Mouse (Mus musculus) MEL (cell line): ENCODE results near the gene Smpd3. TPM values are rescaled to one million over a fixed set of nuclear protein-coding genes. Genes with fewer than 3 reads are reported as not detected.

Source experiments
- DNase-seq: peaks from one replicate; pipeline ENCODE4 v3.0.0; 2011; ENCODE audit warnings: low read depth, low spot score
- H3K27ac ChIP-seq: 2 replicates; pipeline ENCODE4 v1.5.1; 2012; ENCODE audit warnings: low read depth, mild to moderate bottlenecking, control low read depth, low read length, moderate library complexity; ENCODE audit not compliant: control insufficient read depth
- H3K27me3 ChIP-seq, 2 experiments: fragments of 150-350 bp in 1 of 2; sonication (generic) in 1 of 2; 2 replicates each; pipeline ENCODE4 v1.6.1; 2012; ENCODE audit warnings: low read length in 2 of 2, mild to moderate bottlenecking in 2 of 2, improper control_type of control experiment in 1 of 2, moderate library complexity in 1 of 2; ENCODE audit not compliant: insufficient read depth in 2 of 2, control insufficient read depth in 1 of 2
- H3K36me3 ChIP-seq, 2 experiments: 2 replicates each; pipeline ENCODE4 v1.6.1; 2012 to 2014; ENCODE audit warnings: low read length in 2 of 2, improper control_type of control experiment in 1 of 2, inconsistent platforms in 1 of 2, mild to moderate bottlenecking in 1 of 2; ENCODE audit not compliant: insufficient read depth in 2 of 2, control insufficient read depth in 1 of 2
- H3K4me1 ChIP-seq, 2 experiments: fragments of 150-350 bp in 1 of 2; sonication (generic) in 1 of 2; 2 replicates each; pipeline ENCODE4 v1.6.1; 2012; ENCODE audit warnings: low read length in 2 of 2, improper control_type of control experiment in 1 of 2, mild to moderate bottlenecking in 1 of 2; ENCODE audit not compliant: insufficient read depth in 2 of 2, control insufficient read depth in 1 of 2
- H3K4me3 ChIP-seq, 2 experiments: fragments of 150-350 bp in 1 of 2; sonication (generic) in 1 of 2; 2 replicates each; pipeline ENCODE4 v1.5.1; 2012; ENCODE audit warnings: low read depth in 2 of 2, low read length in 2 of 2, mild to moderate bottlenecking in 2 of 2, moderate library complexity in 2 of 2, control low read depth in 1 of 2, improper control_type of control experiment in 1 of 2; ENCODE audit not compliant: control insufficient read depth in 1 of 2, insufficient read depth in 1 of 2
- H3K79me2 ChIP-seq: 2 replicates; pipeline ENCODE4 v1.6.1; 2012; ENCODE audit warnings: mild to moderate bottlenecking, low read length, moderate library complexity; ENCODE audit not compliant: control insufficient read depth, poor library complexity, insufficient read depth
- H3K9ac ChIP-seq: 2 replicates; pipeline ENCODE4 v1.6.1; 2012; ENCODE audit warnings: low read depth, mild to moderate bottlenecking, control low read depth, low read length, moderate library complexity; ENCODE audit not compliant: control insufficient read depth, poor library complexity, severe bottlenecking
- H3K9me3 ChIP-seq: fragments of 150-350 bp; sonication (generic); replicated peaks from 2 replicates; pipeline ENCODE4 v1.6.1; 2012; ENCODE audit warnings: mild to moderate bottlenecking, low read length, improper control_type of control experiment, moderate library complexity; ENCODE audit not compliant: insufficient read depth
- BHLHE40 ChIP-seq: IDR thresholded peaks from 2 replicates; pipeline ENCODE4 v1.6.1; 2012; ENCODE audit warnings: low read depth, mild to moderate bottlenecking, inconsistent platforms, low read length, improper control_type of control experiment, borderline replicate concordance
- CHD2 ChIP-seq: IDR thresholded peaks from 2 replicates; pipeline ENCODE4 v1.6.1; 2011; ENCODE audit warnings: low read length, improper control_type of control experiment
- CTCF ChIP-seq, 3 experiments: IDR thresholded peaks in 2 of 3; conservative IDR thresholded peaks in 1 of 3; 2 replicates each; pipeline ENCODE4 v1.5.1; 2011 to 2012; ENCODE audit warnings: low read length in 3 of 3, low read depth in 2 of 3, mild to moderate bottlenecking in 2 of 3, improper control_type of control experiment in 1 of 3, inconsistent platforms in 1 of 3, mixed read lengths in 1 of 3, moderate library complexity in 1 of 3; ENCODE audit not compliant: control insufficient read depth in 1 of 3, insufficient read depth in 1 of 3, poor library complexity in 1 of 3, severe bottlenecking in 1 of 3
- E2F4 ChIP-seq: IDR thresholded peaks from 2 replicates; pipeline ENCODE4 v1.6.1; 2011; ENCODE audit warnings: low read depth, low read length, improper control_type of control experiment, borderline replicate concordance
- ELF1 ChIP-seq: IDR thresholded peaks from 2 replicates; pipeline ENCODE4 v1.6.1; 2014; ENCODE audit warnings: low read depth, mild to moderate bottlenecking, inconsistent platforms, low read length, improper control_type of control experiment, moderate library complexity
- EP300 ChIP-seq, 2 experiments: IDR thresholded peaks; 2 replicates each; pipeline ENCODE4 v1.6.1; 2011; ENCODE audit warnings: improper control_type of control experiment in 2 of 2, low read length in 2 of 2, low read depth in 1 of 2, mild to moderate bottlenecking in 1 of 2
- ETS1 ChIP-seq: IDR thresholded peaks from 2 replicates; pipeline ENCODE4 v1.6.1; 2012; ENCODE audit warnings: low read depth, mild to moderate bottlenecking, inconsistent platforms, low read length, improper control_type of control experiment, moderate library complexity
- GATA1 ChIP-seq: IDR thresholded peaks from 2 replicates; pipeline ENCODE4 v1.6.1; 2011; ENCODE audit warnings: low read depth, low read length, improper control_type of control experiment
- HCFC1 ChIP-seq: IDR thresholded peaks from 2 replicates; pipeline ENCODE4 v1.6.1; 2012; ENCODE audit warnings: low read depth, mild to moderate bottlenecking, inconsistent platforms, low read length, improper control_type of control experiment, moderate library complexity
- MAFK ChIP-seq: IDR thresholded peaks from 2 replicates; pipeline ENCODE4 v1.6.1; 2011; ENCODE audit warnings: low read depth, mild to moderate bottlenecking, low read length, improper control_type of control experiment, borderline replicate concordance
- MAX ChIP-seq: IDR thresholded peaks from 2 replicates; pipeline ENCODE4 v1.6.1; 2011; ENCODE audit warnings: low read length, improper control_type of control experiment
- MYB ChIP-seq: IDR thresholded peaks from 2 replicates; pipeline ENCODE4 v1.6.1; 2011; ENCODE audit warnings: mild to moderate bottlenecking, low read depth, low read length, improper control_type of control experiment
- POLR2AphosphoS5 ChIP-seq: IDR thresholded peaks from 2 replicates; pipeline ENCODE4 v1.6.1; 2012; ENCODE audit warnings: low read depth, borderline replicate concordance, mild to moderate bottlenecking, inconsistent platforms, low read length, moderate library complexity, mixed read lengths
- RAD21 ChIP-seq: IDR thresholded peaks from 2 replicates; pipeline ENCODE4 v1.6.1; 2011; ENCODE audit warnings: mild to moderate bottlenecking, low read depth, low read length, improper control_type of control experiment
- SIN3A ChIP-seq: IDR thresholded peaks from 2 replicates; pipeline ENCODE4 v1.6.1; 2012; ENCODE audit warnings: low read length, improper control_type of control experiment, inconsistent platforms
- SMC3 ChIP-seq: IDR thresholded peaks from 2 replicates; pipeline ENCODE4 v1.6.1; 2011; ENCODE audit warnings: low read depth, low read length, improper control_type of control experiment
- TAL1 ChIP-seq: IDR thresholded peaks from 2 replicates; pipeline ENCODE4 v1.6.1; 2012; ENCODE audit warnings: mild to moderate bottlenecking, inconsistent platforms, low read length, moderate library complexity, mixed read lengths
- TBP ChIP-seq: IDR thresholded peaks from 2 replicates; pipeline ENCODE4 v1.8.0; 2011; ENCODE audit warnings: low read depth, low read length, improper control_type of control experiment
- TCF12 ChIP-seq: IDR thresholded peaks from 2 replicates; pipeline ENCODE4 v1.6.1; 2014; ENCODE audit warnings: low read depth, mild to moderate bottlenecking, inconsistent platforms, low read length, improper control_type of control experiment, moderate library complexity
- UBTF ChIP-seq: IDR thresholded peaks from 2 replicates; pipeline ENCODE4 v1.6.1; 2012; ENCODE audit warnings: low read depth, mild to moderate bottlenecking, inconsistent platforms, low read length, improper control_type of control experiment, moderate library complexity, borderline replicate concordance; ENCODE audit not compliant: insufficient read depth
- ZKSCAN1 ChIP-seq: IDR thresholded peaks from 2 replicates; pipeline ENCODE4 v1.6.1; 2012; ENCODE audit warnings: low read depth, mild to moderate bottlenecking, inconsistent platforms, low read length, improper control_type of control experiment, moderate library complexity
- polyA plus RNA-seq, 2 experiments: library from polyadenylated mRNA; stranded (reverse) in 1 of 2; unstranded in 1 of 2; fragments of >175 nt in 1 of 2; fragments of >200 nt in 1 of 2; gene quantifications; 2 replicates each; pipeline versions ENCODE4 v1.2.1 to v1.2.4; 2012; ENCODE audit warnings: low replicate concordance in 2 of 2, low read depth in 1 of 2; ENCODE audit not compliant: insufficient read length in 2 of 2, insufficient read depth in 1 of 2, missing spikeins in 1 of 2
- total RNA-seq: library from RNA; depleted of rRNA; stranded (reverse); fragments of 300-350 nt; gene quantifications from 2 replicates; pipeline ENCODE4 v1.2.3, GENCODE M21; 2012

The Smpd3 gene
- total and polyA plus RNA-seq, 3 experiments: 0.04 to 0.08 TPM; not detected in 1

DNA sequence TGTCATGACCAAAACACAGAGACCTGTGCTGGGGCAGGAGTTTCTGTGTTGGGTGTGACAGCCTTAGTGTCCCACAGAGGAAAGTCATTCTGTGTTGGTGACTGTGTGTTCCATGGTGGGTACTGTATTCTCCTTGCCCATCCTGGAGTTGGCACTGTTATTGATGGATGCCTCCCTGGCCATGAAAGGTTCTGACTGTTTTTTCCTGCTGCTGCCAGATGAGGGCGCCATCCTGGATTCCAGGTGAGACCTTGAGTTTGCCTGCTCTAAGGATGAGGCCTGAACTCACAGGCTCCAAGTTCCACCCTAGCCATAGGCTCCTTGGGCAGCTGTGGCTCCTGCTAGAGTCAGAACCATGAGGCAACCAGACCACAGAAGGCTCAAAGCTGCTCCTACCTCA, 79.6 kb downstream of the Smpd3 start:
- Histone ChIP-seq H3K4me3 (no peak overlapping the region), H3K9me3 (no peaks in the 10 kb centered on the region), H3K27ac (no peak overlapping the region), H3K9ac (no peak overlapping the region), H3K79me2 (no peaks in the 10 kb centered on the region), H3K36me3 (no peaks in the 10 kb centered on the region; a peak in 1 of 4 replicates), H3K4me1 (no peaks in the 10 kb centered on the region), H3K27me3 (no peaks in the 10 kb centered on the region)
- peak; percentile 49 for DNase-seq
- no peak for TF ChIP-seq TAL1
- peak; percentile 56; the same call in 1 of the 2 replicates for TF ChIP-seq SMC3
- no peak for TF ChIP-seq ETS1
- peak; percentile 65 to 73 (median 66); a peak in 5 of 6 replicates for TF ChIP-seq CTCF (IDR thresholded peaks at IDR 0.05 in 2 of 3, conservative IDR thresholded peaks at IDR 0.05 in 1 of 3; ENCODE audit: control insufficient read depth in 1 of 3, insufficient read depth in 1 of 3, low read depth in 2 of 3, low read length in 3 of 3, poor library complexity in 1 of 3, severe bottlenecking in 1 of 3)
- peak; percentile 11 for TF ChIP-seq RAD21

DNA sequence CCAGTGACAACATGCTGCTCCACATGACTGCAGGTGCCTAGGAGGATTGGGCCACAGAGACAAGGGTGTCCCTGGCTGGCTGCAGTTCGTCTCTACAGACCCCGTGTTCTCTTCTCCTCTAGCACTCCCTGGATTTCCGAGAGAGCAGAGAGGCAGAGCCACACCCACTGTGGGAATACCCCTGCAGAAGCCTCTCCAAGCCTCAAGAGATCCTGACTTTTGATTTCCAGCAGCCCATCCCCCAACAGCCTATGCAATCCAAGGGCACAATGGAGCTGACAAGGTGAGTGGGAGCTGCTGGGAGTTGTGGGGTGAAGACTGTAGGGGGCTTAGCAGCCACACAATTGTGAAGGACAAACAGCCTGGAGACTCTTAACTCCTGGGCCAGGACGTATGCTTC, 87.6 kb downstream of the Smpd3 start:
- no peaks in the 10 kb centered on the region for H3K4me1 ChIP-seq
- no peak for DNase-seq
- no peaks in the 10 kb centered on the region for H3K79me2 ChIP-seq
- H3K27me3 ChIP-seq: no peaks in the 10 kb centered on the region
- no peak overlapping the region for H3K27ac ChIP-seq
- no peak overlapping the region for H3K4me3 ChIP-seq
- H3K9ac ChIP-seq: no peak overlapping the region
- H3K36me3 ChIP-seq: peaks cover 0 to 9% of the 10 kb centered on the region in 2 experiments; a peak in 2 of 4 replicates
- no peak for TF ChIP-seq E2F4
- TF ChIP-seq TAL1: no peak
- TF ChIP-seq BHLHE40: no peak
- H3K9me3 ChIP-seq: no peaks in the 10 kb centered on the region

DNA sequence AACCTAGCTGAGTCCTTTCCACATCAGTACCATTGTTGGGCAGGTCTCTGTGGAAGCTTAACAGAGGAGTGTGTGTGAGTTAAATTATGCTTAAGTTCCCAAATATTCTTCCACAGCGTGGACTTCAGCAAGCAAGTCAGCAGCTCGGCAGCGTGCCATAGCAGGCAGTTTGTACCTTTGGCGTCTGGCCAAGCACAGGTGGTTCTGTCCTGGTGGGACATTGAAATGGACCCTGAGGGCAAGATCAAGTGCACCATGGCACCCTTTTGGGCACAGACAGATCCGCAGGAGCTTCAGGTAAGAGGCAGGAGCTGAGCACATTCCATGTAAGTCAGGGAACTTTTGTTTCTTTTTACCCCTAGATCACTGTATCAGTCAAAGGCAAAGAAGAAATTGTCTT, 100.7 kb downstream of the Smpd3 start:
- H3K27me3 ChIP-seq: no peaks in the 10 kb centered on the region
- no peaks in the 10 kb centered on the region for H3K9me3 ChIP-seq
- TF ChIP-seq EP300 (IDR thresholded peaks at IDR 0.05; ENCODE audit: low read depth in 1 of 2, low read length in 2 of 2): no peak
- TF ChIP-seq POLR2AphosphoS5: no peak
- TF ChIP-seq CHD2: no peak
- no peak for TF ChIP-seq MYB
- TF ChIP-seq SMC3: no peak
- TF ChIP-seq TBP: no peak
- no peak for TF ChIP-seq CTCF (IDR thresholded peaks at IDR 0.05 in 2 of 3, conservative IDR thresholded peaks at IDR 0.05 in 1 of 3; ENCODE audit: control insufficient read depth in 1 of 3, insufficient read depth in 1 of 3, low read depth in 2 of 3, low read length in 3 of 3, poor library complexity in 1 of 3, severe bottlenecking in 1 of 3)
- TF ChIP-seq TCF12: no peak
- TF ChIP-seq GATA1: no peak
- no peak for TF ChIP-seq UBTF
- no peak for TF ChIP-seq ZKSCAN1
- no peak for TF ChIP-seq ETS1
- no peak for TF ChIP-seq MAX
- TF ChIP-seq ELF1: no peak
- no peak for TF ChIP-seq HCFC1
- TF ChIP-seq MAFK: no peak
- TF ChIP-seq SIN3A: no peak
- TF ChIP-seq TAL1: no peak
- no peaks in the 10 kb centered on the region for H3K4me1 ChIP-seq
- H3K4me3 ChIP-seq: no peak overlapping the region
- H3K27ac ChIP-seq: no peak overlapping the region
- H3K9ac ChIP-seq: no peak overlapping the region
- no peaks in the 10 kb centered on the region for H3K79me2 ChIP-seq
- DNase-seq: no peak
- peaks cover 0 to 19% of the 10 kb centered on the region in 2 experiments; a peak in 2 of 4 replicates for H3K36me3 ChIP-seq
